Mouse (Mus musculus) midbrain, postnatal 0 days (tissue): Measurements from ENCODE around the gene Apbb2. TPM values are rescaled to one million over a fixed set of nuclear protein-coding genes. Genes with fewer than 3 reads are reported as not detected.

Source experiments
- ATAC-seq: fragments of 200-750 bp; cut with Nextera tagmentation; 2 replicates; pipeline ENCODE4 v1.8.0; 2017; ENCODE audit warnings: moderate number of reproducible peaks, mild to moderate bottlenecking, moderate TSS enrichment, moderate library complexity; ENCODE audit not compliant: low FRiP score
- DNase-seq: peaks from one replicate; pipeline ENCODE4 v3.0.0-alpha.2; 2015; ENCODE audit warnings: low spot score
- H3K27ac ChIP-seq: fragments of 300-500 bp; sonication (generic); 2 replicates; pipeline ENCODE4 v1.5.1; 2014; ENCODE audit warnings: low read depth, mild to moderate bottlenecking, low read length, mixed read lengths
- H3K27me3 ChIP-seq: fragments of 300-500 bp; sonication (generic); 2 replicates; pipeline ENCODE4 v1.6.1; 2014; ENCODE audit warnings: low read length, control low read depth, mixed read lengths; ENCODE audit not compliant: insufficient read depth
- H3K36me3 ChIP-seq: fragments of 300-500 bp; sonication (generic); 2 replicates; pipeline ENCODE4 v1.6.1; 2014; ENCODE audit warnings: low read length, control low read depth, mixed read lengths; ENCODE audit not compliant: insufficient read depth
- H3K4me1 ChIP-seq: fragments of 300-500 bp; sonication (generic); 2 replicates; pipeline ENCODE4 v1.6.1; 2014; ENCODE audit warnings: mild to moderate bottlenecking, control low read depth, antibody characterized with exemption, low read length, mixed read lengths; ENCODE audit not compliant: insufficient read depth
- H3K4me2 ChIP-seq: fragments of 300-500 bp; sonication (generic); 2 replicates; pipeline ENCODE4 v1.6.1; 2014; ENCODE audit warnings: low read depth, mild to moderate bottlenecking, low read length, mixed read lengths; ENCODE audit not compliant: poor library complexity, severe bottlenecking
- H3K4me3 ChIP-seq: fragments of 300-500 bp; sonication (generic); 2 replicates; pipeline ENCODE4 v1.5.1; 2014; ENCODE audit warnings: low read depth, mild to moderate bottlenecking, low read length, moderate library complexity
- H3K9ac ChIP-seq: fragments of 300-500 bp; sonication (generic); replicated peaks from 2 replicates; pipeline ENCODE4 v1.6.1; 2014; ENCODE audit warnings: mild to moderate bottlenecking, low read length, moderate library complexity, mixed read lengths; ENCODE audit not compliant: poor library complexity, severe bottlenecking
- H3K9me3 ChIP-seq: fragments of 300-500 bp; sonication (generic); 2 replicates; pipeline ENCODE4 v1.6.1; 2016; ENCODE audit warnings: low read length, control low read depth
- CTCF ChIP-seq: IDR thresholded peaks from 2 replicates; pipeline ENCODE4 v1.5.1; 2016; ENCODE audit warnings: antibody characterized with exemption, mild to moderate bottlenecking
- WGBS: fragments of 180-500 bp; shearing (Covaris S2); extraction: QIAGEN DNeasy Blood & Tissue Kit; methylation state at CpG from one replicate; pipeline ENCODE4 v1.1.7; 2014; 5-methylcytosine and 5-hydroxymethylcytosine counted together
- polyA plus RNA-seq: library from polyadenylated mRNA; unstranded; fragments of >200 nt; fragmentation: Nextera tagmentation; extraction: Ambion mirVana; gene quantifications from 2 replicates; pipeline ENCODE4 v1.2.1, GENCODE M21; 2015
- total RNA-seq: library from RNA; depleted of rRNA; stranded (reverse); fragments of >200 nt; gene quantifications from 2 replicates; pipeline ENCODE4 v1.2.3, GENCODE M21; 2014

The Apbb2 gene
- total and polyA plus RNA-seq, 2 experiments from 2014 or later: 60.6 to 76.0 TPM

- Histone ChIP-seq H3K27me3 (no peaks in the 10 kb centered on the region), H3K4me2 (no peak overlapping the region), H3K9me3 (no peaks in the 10 kb centered on the region), H3K27ac (no peak overlapping the region), H3K36me3 (no peaks in the 10 kb centered on the region), H3K4me1 (no peaks in the 10 kb centered on the region), H3K4me3 (no peak overlapping the region), H3K9ac (no peak overlapping the region)
- TF ChIP-seq CTCF: no peak
- 93% methylated on average over 10 of the region's 10 CpGs for WGBS
- DNase-seq: no peak
- ATAC-seq: no peak
Measured at GRCm38 (mm10) chr5:66607801-66608200, 10.8 kb downstream of the Apbb2 start.

- Histone ChIP-seq H3K27ac (no peak overlapping the region), H3K27me3 (no peaks in the 10 kb centered on the region), H3K4me1 (no peaks in the 10 kb centered on the region), H3K36me3 (no peaks in the 10 kb centered on the region), H3K4me2 (no peak overlapping the region), H3K9me3 (no peaks in the 10 kb centered on the region), H3K4me3 (no peak overlapping the region), H3K9ac (no peak overlapping the region)
- 85% methylated on average over 4 of the region's 4 CpGs for WGBS
- no peak for TF ChIP-seq CTCF
- no peak for ATAC-seq
- no peak for DNase-seq
Measured at GRCm38 (mm10) chr5:66607201-66607600, 11.4 kb downstream of the Apbb2 start.

GRCm38 (mm10) chr5:66605636-66606035, 12.9 kb downstream of the Apbb2 start:
- DNase-seq: no peak
- Histone ChIP-seq H3K36me3 (no peaks in the 10 kb centered on the region), H3K9ac (no peak overlapping the region), H3K4me1 (no peaks in the 10 kb centered on the region), H3K27me3 (no peaks in the 10 kb centered on the region), H3K4me2 (no peak overlapping the region), H3K27ac (no peak overlapping the region), H3K9me3 (no peaks in the 10 kb centered on the region), H3K4me3 (no peak overlapping the region)
- WGBS: 88% methylated on average over 11 of the region's 11 CpGs
- no peak for TF ChIP-seq CTCF
- ATAC-seq: no peak

- H3K4me1 ChIP-seq: no peaks in the 10 kb centered on the region
- WGBS: 84% methylated on average over 4 of the region's 4 CpGs
- TF ChIP-seq CTCF: no peak
- no peak for ATAC-seq
- H3K27me3 ChIP-seq: no peaks in the 10 kb centered on the region
- no peak overlapping the region for H3K27ac ChIP-seq
- H3K4me3 ChIP-seq: no peak overlapping the region
- H3K9me3 ChIP-seq: no peaks in the 10 kb centered on the region
- H3K36me3 ChIP-seq: no peaks in the 10 kb centered on the region
- no peak for DNase-seq
- no peak overlapping the region for H3K9ac ChIP-seq
- no peak overlapping the region for H3K4me2 ChIP-seq
Measured at GRCm38 (mm10) chr5:66604423-66604822, 14.2 kb downstream of the Apbb2 start.

- H3K4me2 ChIP-seq: no peak overlapping the region
- no peaks in the 10 kb centered on the region for H3K9me3 ChIP-seq
- TF ChIP-seq CTCF: no peak
- no peaks in the 10 kb centered on the region for H3K4me1 ChIP-seq
- WGBS: 60% methylated on average over 8 of the region's 8 CpGs
- H3K27me3 ChIP-seq: no peaks in the 10 kb centered on the region
- H3K4me3 ChIP-seq: no peak overlapping the region
- no peak overlapping the region for H3K9ac ChIP-seq
- ATAC-seq: no peak
- no peak overlapping the region for H3K27ac ChIP-seq
- no peak for DNase-seq
- no peaks in the 10 kb centered on the region for H3K36me3 ChIP-seq
Measured at GRCm38 (mm10) chr5:66603746-66604145, 14.8 kb downstream of the Apbb2 start.

GRCm38 (mm10) chr5:66603223-66603622, 15.4 kb downstream of the Apbb2 start:
- Histone ChIP-seq H3K4me2 (no peak overlapping the region), H3K4me3 (no peak overlapping the region), H3K9ac (no peak overlapping the region), H3K9me3 (no peaks in the 10 kb centered on the region), H3K27ac (no peak overlapping the region), H3K27me3 (no peaks in the 10 kb centered on the region), H3K36me3 (no peaks in the 10 kb centered on the region), H3K4me1 (no peaks in the 10 kb centered on the region)
- no peak for ATAC-seq
- no peak for DNase-seq
- no peak for TF ChIP-seq CTCF
- 55% methylated on average over 7 of the region's 7 CpGs for WGBS
